Mouse (Mus musculus) liver, adult 2 months (tissue): ENCODE measurements around the gene Ubp1.

Source experiments
- CTCF ChIP-seq: fragments of 200-500 bp; IDR thresholded peaks from 2 replicates; pipeline ENCODE4 v1.5.1; 2011; ENCODE audit warnings: low read depth, low read length, control low read depth
- POLR2A ChIP-seq: fragments of 200-500 bp; IDR thresholded peaks from 2 replicates; pipeline ENCODE4 v1.6.1; 2011; ENCODE audit warnings: low read length, control low read depth; ENCODE audit not compliant: insufficient read depth; ENCODE audit errors: extremely low read depth

DNA sequence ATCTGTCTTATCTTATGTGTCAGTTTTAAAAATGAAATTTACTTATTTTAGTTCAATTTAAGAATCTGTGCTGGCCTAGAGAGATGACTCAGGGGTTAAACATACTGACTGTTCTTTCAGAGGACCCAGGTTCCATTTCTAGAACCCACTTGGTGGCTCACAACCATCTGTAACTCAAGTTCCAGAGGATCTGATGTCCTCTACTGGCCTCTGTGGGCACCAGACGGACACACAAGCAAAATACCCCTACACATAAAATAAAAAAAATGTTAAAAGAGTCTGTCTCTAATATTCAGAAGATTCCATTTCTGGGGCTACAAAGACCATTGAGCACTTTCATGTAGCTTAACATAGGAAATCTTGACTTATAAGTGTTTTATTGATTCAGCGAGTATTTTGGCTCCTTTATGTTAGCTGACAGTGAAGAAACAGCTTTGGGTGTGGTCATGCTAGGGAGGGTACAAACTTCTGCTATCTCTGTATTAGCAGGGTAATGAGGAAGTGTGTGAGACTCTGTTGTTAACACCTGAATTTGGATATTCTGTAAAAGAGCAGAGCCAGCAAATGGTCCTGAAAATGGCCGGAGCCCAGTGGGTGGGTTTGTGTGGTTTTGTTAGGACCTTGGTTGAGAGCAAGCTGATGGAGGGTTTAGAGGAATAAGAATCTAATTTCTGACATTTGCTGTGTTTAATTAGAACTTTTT is 10.5 kb downstream of the Ubp1 start:
- no peak for TF ChIP-seq CTCF
- TF ChIP-seq POLR2A, result no peak
